Mouse (Mus musculus): ENCODE measurements at regions not wholly inside any gene's neighbourhood (a gene's known extent, or its start where the extent isn't known, plus 50 kb on each side); places are given as distances from the start of the nearest gene placed in this dataset.

DNA sequence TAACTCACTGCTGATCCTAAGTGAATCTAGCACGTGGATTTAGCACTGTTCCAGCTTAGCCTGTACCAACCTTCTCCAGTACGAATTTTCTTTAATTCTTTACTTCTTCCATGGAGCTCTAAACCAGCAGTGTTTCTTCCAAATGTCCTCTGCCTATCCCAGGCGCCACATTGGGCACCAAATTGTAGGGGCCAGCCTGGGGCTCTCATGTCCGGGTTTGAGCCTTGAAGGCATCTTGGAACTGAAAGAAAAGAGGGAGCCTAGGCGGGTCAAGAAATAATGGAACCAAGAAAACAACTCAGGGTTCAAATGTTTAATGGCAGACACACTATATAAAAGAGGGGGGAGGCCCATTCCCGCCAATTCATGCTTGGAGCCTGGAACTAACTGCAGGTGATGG is 69.9 kb downstream of the Btbd35f17 start:
- in situ Hi-C loops (cut with MboI, MseI), result loop anchor here (25.0 kb wide), 2 partner anchors 422 to 872 kb away; no protein-coding TSS in a partner anchor

Measured in T-helper 1 cell (primary cell).